Mouse (Mus musculus) retina, embryonic 14.5 days (tissue): ENCODE data around the gene Polr2c.
"Not testable (repeated sequence)": the region's sequence is repeated elsewhere in the genome, so short reads cannot be mapped to it uniquely, and the experiment has no call there.

ENCODE experiments used
- DNase-seq: peaks from one replicate; pipeline ENCODE4 v3.0.0-alpha.2; 2015; ENCODE audit warnings: low spot score

Gene Polr2c

GRCm38 (mm10) chr8:94838600-94838999, 18.6 kb upstream of the Polr2c start:
- no peak for DNase-seq

DNA sequence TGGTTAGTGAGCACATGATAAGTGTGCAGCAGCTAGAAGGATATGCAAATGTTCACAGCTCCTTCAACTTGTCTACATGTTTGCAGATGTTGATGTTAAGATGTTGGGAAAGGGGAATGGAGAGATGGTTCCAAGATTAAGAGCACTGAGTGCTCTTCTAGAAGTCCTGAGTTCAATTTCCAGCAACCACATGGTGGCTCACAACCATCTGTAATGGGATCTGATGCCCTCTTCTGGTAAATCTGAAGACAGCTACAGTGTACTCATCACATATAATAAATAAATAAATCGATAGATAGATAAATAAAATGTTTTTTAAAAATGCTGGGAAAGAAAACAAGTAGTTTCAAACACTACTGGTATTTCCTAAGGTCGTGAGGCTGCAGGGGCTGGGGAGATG, 16.1 kb upstream of the Polr2c start:
- DNase-seq, result no peak

DNA sequence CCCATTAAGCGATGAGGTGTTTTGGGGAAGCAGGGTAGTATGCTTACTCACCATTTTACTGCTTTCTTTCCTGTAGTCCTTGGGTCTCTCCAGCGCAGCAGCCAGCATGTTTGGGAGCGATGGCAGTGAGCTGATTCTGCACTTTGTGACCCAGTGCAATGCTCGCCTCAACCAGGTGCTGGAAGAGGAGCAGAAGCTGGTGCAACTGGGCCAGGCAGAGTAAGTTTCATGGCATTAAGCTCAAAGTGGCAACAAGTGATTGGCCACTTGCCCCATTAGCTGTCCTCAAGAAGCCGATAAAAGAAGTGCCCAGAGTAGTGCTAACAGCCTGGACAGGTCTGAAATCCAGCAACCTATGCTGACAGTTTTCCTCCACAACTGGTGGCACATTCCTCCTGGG, 7.2 kb upstream of the Polr2c start:
- no peak for DNase-seq

DNA sequence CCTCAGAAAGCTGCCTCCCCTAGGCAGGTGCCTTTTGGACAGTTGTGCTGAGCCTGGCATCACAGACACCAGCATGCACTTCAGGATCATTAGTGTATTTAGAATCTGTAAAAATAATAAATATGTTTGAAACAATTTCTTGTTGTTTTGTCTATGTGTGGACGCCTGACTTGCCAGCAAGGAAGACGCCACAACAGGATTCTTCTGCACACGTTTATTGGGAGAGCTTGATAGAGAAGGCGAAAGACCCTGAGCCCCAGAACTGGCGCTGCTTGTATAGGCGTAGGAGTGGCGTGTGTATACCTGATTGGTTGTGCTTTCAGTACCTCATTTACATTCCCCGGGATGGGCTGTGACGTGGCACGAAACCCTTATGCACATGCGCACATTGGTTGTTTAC, 2.5 kb upstream of the Polr2c start:
- not testable (repeated sequence) for DNase-seq

DNA sequence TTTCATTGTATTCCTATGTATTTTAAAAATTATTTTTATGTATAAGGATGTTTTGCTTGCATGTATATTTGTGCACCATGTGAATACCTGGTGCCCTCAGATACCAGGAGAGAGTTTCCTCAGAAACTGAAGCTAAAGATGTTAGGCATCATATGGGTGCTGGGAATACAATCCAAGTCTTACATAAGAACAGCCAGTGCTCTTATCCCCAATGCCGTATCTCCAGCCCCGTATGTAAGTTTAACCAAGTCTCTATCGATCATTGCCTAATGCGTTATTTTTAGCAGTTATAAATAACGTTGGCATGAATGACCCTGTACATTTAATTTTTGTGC, 272 bp upstream of the Polr2c start:
- DNase-seq, result no peak

- DNase-seq, result peak; percentile 86
Observed at GRCm38 (mm10) chr8:94861352-94861910, 4.2 kb downstream of the Polr2c start.

- no peak for DNase-seq
Observed at GRCm38 (mm10) chr8:94862487-94863220, 5.4 kb downstream of the Polr2c start.

DNA sequence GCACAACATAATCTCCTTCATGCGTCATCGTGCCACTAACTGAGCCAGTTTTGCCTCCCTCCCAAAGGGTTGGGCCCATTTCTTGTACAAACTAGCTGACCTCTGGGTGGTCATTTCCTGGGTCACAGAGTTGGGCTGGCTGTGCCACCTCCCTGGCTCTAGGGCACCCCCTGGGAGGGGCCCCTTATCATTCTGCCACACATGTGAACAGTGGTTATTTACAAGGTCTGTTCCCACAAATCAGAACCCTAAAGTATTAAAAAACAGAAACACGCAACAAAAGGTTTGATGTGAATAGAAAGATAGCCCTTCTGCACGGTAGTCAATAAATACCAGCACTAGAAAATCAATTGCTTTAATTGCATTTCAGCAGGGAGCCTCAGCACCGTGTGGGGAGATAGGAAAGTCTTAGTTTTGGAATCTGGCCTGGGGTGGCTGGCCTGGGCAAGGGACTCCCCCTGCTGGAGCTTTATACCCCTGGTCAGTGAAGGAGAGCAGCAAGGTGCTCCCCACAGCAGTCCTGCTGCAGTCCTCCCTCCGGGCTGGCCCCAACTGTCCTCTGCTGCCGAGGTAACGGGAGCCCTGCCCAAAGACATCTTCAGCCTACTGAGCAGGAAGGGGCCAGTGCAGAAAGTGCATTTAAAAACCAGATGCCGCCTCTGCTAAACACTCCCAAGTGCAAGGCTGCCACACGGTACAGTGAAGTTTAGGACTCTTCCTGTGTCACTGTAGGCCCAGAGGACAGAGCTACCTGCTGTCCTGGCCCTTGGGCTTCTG, 6.8 kb downstream of the Polr2c start:
- no peak for DNase-seq

DNA sequence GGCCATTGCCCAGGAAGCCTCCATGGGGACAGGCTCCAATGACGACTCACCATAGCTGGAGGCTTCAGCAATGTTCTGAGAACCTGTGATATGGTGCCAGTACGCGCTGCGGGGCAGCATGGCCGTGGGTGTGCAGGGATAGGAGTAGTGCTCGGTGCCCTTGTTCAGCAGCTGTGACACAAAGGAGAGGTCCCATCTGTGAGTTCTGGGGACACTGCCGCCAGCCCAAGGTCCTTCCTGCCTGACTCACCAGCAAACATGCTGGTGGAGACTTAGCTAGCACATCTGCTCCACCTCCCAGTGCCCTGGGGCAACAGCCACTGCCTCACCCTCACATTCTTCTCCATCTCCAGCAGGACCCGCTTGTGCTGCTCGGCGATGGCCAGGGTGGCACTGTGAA, 8.0 kb downstream of the Polr2c start:
- DNase-seq, result no peak

DNA sequence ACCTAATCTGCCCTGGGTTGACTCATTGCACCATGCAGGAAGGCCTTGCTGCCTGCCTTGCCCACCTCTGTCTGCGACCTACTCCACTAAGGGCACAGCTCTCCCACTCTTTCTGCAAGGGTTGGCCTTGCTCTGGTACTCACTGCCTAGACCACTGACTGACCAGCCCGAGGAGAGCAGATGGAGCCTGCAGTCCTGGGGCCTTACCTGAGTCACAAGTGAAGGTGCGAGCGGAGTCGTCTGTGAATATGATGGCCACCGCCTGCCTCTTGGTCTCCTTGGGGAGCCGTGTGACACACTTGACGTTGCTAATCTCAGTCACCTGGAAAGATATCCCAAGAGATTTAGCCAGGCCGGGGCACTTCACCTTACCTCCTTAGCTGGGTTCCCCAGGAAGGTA, 9.7 kb downstream of the Polr2c start:
- no peak for DNase-seq

GRCm38 (mm10) chr8:94869146-94869545, 11.9 kb downstream of the Polr2c start:
- DNase-seq, result no peak

DNA sequence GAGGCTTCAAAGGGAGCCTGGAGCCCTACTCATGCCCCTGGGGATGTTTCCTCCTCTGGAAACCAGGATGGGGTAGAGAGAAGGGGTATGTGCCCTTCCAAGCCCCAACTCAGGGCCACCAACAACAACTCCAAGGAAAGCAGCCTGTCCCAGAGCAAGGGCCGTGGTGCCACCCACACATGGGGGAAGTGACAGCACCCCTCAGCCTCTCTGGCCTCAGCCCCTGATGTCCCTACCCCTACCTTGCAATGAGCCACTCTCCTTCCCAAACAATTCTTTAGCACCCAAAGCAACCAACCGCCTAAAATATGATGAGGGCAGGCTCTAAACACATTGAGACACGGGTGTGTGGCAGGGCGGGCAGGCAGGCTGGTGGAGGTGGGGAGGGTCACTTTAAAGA, 12.8 kb downstream of the Polr2c start:
- DNase-seq, result no peak

GRCm38 (mm10) chr8:94870474-94871107, 13.3 kb downstream of the Polr2c start:
- peak; percentile 26 for DNase-seq

DNA sequence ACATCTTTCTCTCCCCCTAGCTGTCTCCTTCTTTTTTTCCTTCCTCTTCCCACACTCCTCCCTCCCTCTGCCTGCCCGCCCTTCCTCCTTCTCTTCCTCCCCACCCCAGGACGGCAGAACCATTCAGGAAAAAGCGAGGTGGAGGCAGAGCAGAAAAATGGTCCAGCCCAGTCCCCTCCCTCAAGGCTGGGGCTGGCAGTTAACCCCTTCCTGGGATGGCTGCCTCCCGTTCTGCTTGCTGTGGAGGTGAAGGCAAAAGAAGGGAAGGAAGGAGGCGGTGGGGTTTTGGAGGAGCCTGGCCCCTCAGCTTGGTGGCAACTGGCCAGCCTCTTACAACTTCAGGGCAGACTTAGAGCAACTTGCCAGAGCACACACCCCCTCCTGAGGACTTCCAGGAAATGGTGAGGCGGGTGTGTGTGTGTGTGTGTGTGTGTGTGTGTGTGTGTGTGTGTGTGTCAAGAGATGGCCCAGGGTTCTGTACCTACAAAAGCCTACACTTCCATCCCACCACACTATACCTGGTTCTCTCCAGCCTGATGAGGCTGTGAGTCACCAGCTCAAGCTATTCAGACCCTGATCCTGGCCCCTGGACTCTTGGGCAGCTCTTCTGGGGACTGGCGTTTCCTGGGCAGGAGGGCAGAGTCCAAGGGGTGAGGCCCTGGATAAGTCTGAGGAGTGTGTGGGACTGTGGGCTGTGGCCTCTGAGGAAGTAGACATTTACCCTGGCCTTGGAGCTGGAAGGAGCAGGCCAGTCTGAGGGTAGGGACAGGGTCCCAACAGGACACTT, 14.1 kb downstream of the Polr2c start:
- DNase-seq, result peak; percentile 72

DNA sequence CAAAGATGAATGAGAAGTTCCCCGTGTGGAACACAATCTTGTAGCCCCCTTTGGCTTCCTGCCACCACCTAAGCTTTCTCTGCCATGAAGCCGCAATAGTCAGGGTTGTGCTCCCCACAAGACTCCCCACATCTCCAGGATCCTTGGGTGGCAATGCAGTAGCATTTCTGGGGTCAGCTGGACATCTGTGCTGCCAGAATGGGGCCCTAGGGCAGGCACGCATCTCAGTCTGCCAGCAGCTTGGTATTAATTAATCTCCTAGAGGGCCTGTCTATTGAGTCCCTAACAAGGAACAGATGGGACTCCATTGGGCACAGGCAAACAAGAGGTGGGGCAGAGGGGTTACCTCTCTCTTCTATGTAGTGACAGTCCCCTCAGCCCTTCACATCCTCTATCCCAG, 14.9 kb downstream of the Polr2c start:
- peak; percentile 38 for DNase-seq

DNA sequence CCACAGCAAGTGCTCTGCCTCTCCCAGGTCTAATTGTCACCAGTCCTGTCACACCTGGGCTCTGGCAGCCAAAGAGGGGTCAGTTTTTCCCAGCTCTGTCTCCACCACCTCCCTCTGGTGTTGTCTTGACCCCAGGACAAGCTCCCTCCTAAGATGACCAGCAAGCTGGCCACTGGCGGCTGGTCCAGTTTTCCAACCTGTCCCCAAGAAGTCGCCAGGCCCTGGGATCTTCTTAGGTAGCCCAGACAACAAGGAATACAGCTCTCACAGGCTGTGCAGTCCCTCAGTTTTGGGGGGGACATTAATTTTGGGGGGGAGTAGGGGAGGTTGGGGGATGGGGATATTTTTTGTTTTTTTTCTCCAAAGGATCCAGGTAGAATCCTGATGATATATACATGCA, 15.3 kb downstream of the Polr2c start:
- DNase-seq, result no peak

- DNase-seq, result peak; percentile 84
Observed at GRCm38 (mm10) chr8:94874358-94874757, 17.1 kb downstream of the Polr2c start.

GRCm38 (mm10) chr8:94875096-94875870, 18.0 kb downstream of the Polr2c start:
- peak; percentile 19 for DNase-seq

- peak; percentile 29 for DNase-seq
Observed at GRCm38 (mm10) chr8:94875871-94876150, 18.6 kb downstream of the Polr2c start.

GRCm38 (mm10) chr8:94876197-94876730, 19.0 kb downstream of the Polr2c start, which contains the start of gene Dok4:
Gene Dok4, minus strand, starts transcription at chr8:94876330.
- DNase-seq, result peak; percentile 84

- no peak for DNase-seq
Observed at GRCm38 (mm10) chr8:94876820-94877219, 19.6 kb downstream of the Polr2c start.
